Mouse (Mus musculus) stomach, embryonic 16.5 days (tissue): ENCODE data around the gene Golga1. TPM values are rescaled to one million over a fixed set of nuclear protein-coding genes. Genes with fewer than 3 reads are reported as not detected.
A peak's percentile ranks its signal among the peaks of the same experiment; 100 is the strongest.

Experiments
- ATAC-seq: fragments of 200-750 bp; cut with Nextera tagmentation; 2 replicates; pipeline ENCODE4 v1.8.0; 2017; ENCODE audit warnings: moderate number of reproducible peaks, moderate TSS enrichment; ENCODE audit not compliant: insufficient read depth, low FRiP score
- H3K27ac ChIP-seq: fragments of 300-500 bp; sonication (generic); 2 replicates; pipeline ENCODE4 v1.5.1; 2014; ENCODE audit warnings: low read length
- H3K27me3 ChIP-seq: fragments of 300-500 bp; sonication (generic); 2 replicates; pipeline ENCODE4 v1.6.1; 2014; ENCODE audit warnings: low read length, control low read depth, mixed read lengths; ENCODE audit not compliant: control insufficient read depth, insufficient read depth
- H3K36me3 ChIP-seq: fragments of 300-500 bp; sonication (generic); 2 replicates; pipeline ENCODE4 v1.6.1; 2014; ENCODE audit warnings: low read length; ENCODE audit not compliant: control insufficient read depth, insufficient read depth
- H3K4me1 ChIP-seq: fragments of 300-500 bp; sonication (generic); 2 replicates; pipeline ENCODE4 v1.6.1; 2014; ENCODE audit warnings: low read length, control low read depth, mixed read lengths; ENCODE audit not compliant: control insufficient read depth, insufficient read depth
- H3K4me2 ChIP-seq: fragments of 300-500 bp; sonication (generic); 2 replicates; pipeline ENCODE4 v1.6.1; 2014; ENCODE audit warnings: low read depth, low read length, mixed read lengths
- H3K4me3 ChIP-seq: fragments of 300-500 bp; sonication (generic); replicated peaks from 2 replicates; pipeline ENCODE4 v1.5.1; 2014; ENCODE audit warnings: mild to moderate bottlenecking, low read length
- H3K9ac ChIP-seq: fragments of 300-500 bp; sonication (generic); 2 replicates; pipeline ENCODE4 v1.6.1; 2014; ENCODE audit warnings: low read length
- H3K9me3 ChIP-seq: fragments of 300-500 bp; sonication (generic); replicated peaks from 2 replicates; pipeline ENCODE4 v1.6.1; 2016; ENCODE audit warnings: low read length, control low read depth; ENCODE audit not compliant: control insufficient read depth
- WGBS: fragments of 180-500 bp; shearing (Covaris S2); extraction: QIAGEN DNeasy Blood & Tissue Kit; methylation state at CpG from one replicate; pipeline ENCODE4 v1.1.7; 2014; 5-methylcytosine and 5-hydroxymethylcytosine counted together
- polyA plus RNA-seq: library from polyadenylated mRNA; unstranded; fragments of >200 nt; fragmentation: Nextera tagmentation; extraction: Ambion mirVana; gene quantifications from 2 replicates; pipeline ENCODE4 v1.2.1, GENCODE M21; 2015

The Golga1 gene
- polyA plus RNA-seq, 1 experiment from 2014 or later = 31.2 TPM

GRCm38 (mm10) chr2:38987803-38988510 is 77.4 kb downstream of the Golga1 start:
- no peak for ATAC-seq
- 68% methylated on average over 6 of the region's 6 CpGs for WGBS
- Histone ChIP-seq H3K4me3 (no peak overlapping the region), H3K4me1 (peaks cover 15% of the 10 kb centered on the region), H3K4me2 (no peak overlapping the region), H3K9me3 (no peaks in the 10 kb centered on the region), H3K9ac (no peak overlapping the region; the same call in 1 of the 2 replicates), H3K27ac (peak overlapping the region; percentile 79), H3K27me3 (no peaks in the 10 kb centered on the region), H3K36me3 (no peaks in the 10 kb centered on the region)

GRCm38 (mm10) chr2:38987371-38987770 is 78.0 kb downstream of the Golga1 start:
- peaks cover 11% of the 10 kb centered on the region for H3K4me1 ChIP-seq
- WGBS = 55% methylated on average over 1 of the region's 1 CpGs
- no peaks in the 10 kb centered on the region for H3K36me3 ChIP-seq
- no peak; the same call in 1 of the 2 replicates for ATAC-seq
- H3K9me3 ChIP-seq = no peaks in the 10 kb centered on the region
- H3K27ac ChIP-seq = peak overlapping the region; percentile 79; the same call in 1 of the 2 replicates
- no peak overlapping the region for H3K9ac ChIP-seq
- H3K4me2 ChIP-seq = no peak overlapping the region
- H3K4me3 ChIP-seq = no peak overlapping the region
- H3K27me3 ChIP-seq = no peaks in the 10 kb centered on the region

- H3K27me3 ChIP-seq = no peaks in the 10 kb centered on the region
- H3K9ac ChIP-seq = no peak overlapping the region
- H3K9me3 ChIP-seq = no peaks in the 10 kb centered on the region
- no peak overlapping the region for H3K4me2 ChIP-seq
- H3K36me3 ChIP-seq = no peaks in the 10 kb centered on the region
- no peak overlapping the region for H3K4me3 ChIP-seq
- no peak for ATAC-seq
- peaks cover 7% of the 10 kb centered on the region for H3K4me1 ChIP-seq
- WGBS = 78% methylated on average over 3 of the region's 3 CpGs
- H3K27ac ChIP-seq = no peak overlapping the region
These were observed 78.8 kb downstream of the Golga1 start for GRCm38 (mm10) chr2:38986580-38986979.

- Histone ChIP-seq H3K4me2 (no peak overlapping the region), H3K9me3 (no peaks in the 10 kb centered on the region), H3K4me1 (peaks cover 7% of the 10 kb centered on the region), H3K4me3 (no peak overlapping the region), H3K27ac (no peak overlapping the region), H3K36me3 (no peaks in the 10 kb centered on the region), H3K27me3 (no peaks in the 10 kb centered on the region), H3K9ac (no peak overlapping the region)
- WGBS = 93% methylated on average over 2 of the region's 2 CpGs
- ATAC-seq = no peak
These were observed 81.9 kb downstream of the Golga1 start for GRCm38 (mm10) chr2:38983456-38983855.

GRCm38 (mm10) chr2:38977837-38978236 is 87.5 kb downstream of the Golga1 start:
- H3K36me3 ChIP-seq = no peaks in the 10 kb centered on the region
- no peak overlapping the region for H3K9ac ChIP-seq
- H3K9me3 ChIP-seq = no peaks in the 10 kb centered on the region
- H3K4me1 ChIP-seq = no peaks in the 10 kb centered on the region
- H3K4me2 ChIP-seq = no peak overlapping the region
- H3K27me3 ChIP-seq = no peaks in the 10 kb centered on the region
- H3K27ac ChIP-seq = no peak overlapping the region
- 73% methylated on average over 4 of the region's 4 CpGs for WGBS
- H3K4me3 ChIP-seq = no peak overlapping the region
- ATAC-seq = no peak

- ATAC-seq = no peak
- no peak overlapping the region for H3K4me2 ChIP-seq
- H3K9ac ChIP-seq = no peak overlapping the region
- no peaks in the 10 kb centered on the region for H3K36me3 ChIP-seq
- H3K9me3 ChIP-seq = no peaks in the 10 kb centered on the region
- H3K27ac ChIP-seq = no peak overlapping the region
- WGBS = 79% methylated on average over 20 of the region's 21 CpGs
- H3K27me3 ChIP-seq = no peaks in the 10 kb centered on the region
- no peaks in the 10 kb centered on the region for H3K4me1 ChIP-seq
- H3K4me3 ChIP-seq = no peak overlapping the region
These were observed 89.2 kb downstream of the Golga1 start for GRCm38 (mm10) chr2:38975941-38976805.

- Histone ChIP-seq H3K9ac (no peak overlapping the region), H3K4me2 (no peak overlapping the region), H3K27ac (no peak overlapping the region), H3K36me3 (no peaks in the 10 kb centered on the region), H3K4me3 (no peak overlapping the region), H3K9me3 (no peaks in the 10 kb centered on the region), H3K27me3 (no peaks in the 10 kb centered on the region), H3K4me1 (no peaks in the 10 kb centered on the region)
- WGBS = 72% methylated on average over 3 of the region's 3 CpGs
- ATAC-seq = no peak
These were observed 90.2 kb downstream of the Golga1 start for GRCm38 (mm10) chr2:38975181-38975580.

GRCm38 (mm10) chr2:38974171-38974570 is 91.2 kb downstream of the Golga1 start:
- no peaks in the 10 kb centered on the region for H3K36me3 ChIP-seq
- no peak overlapping the region for H3K9ac ChIP-seq
- 42% methylated on average over 2 of the region's 2 CpGs for WGBS
- ATAC-seq = no peak
- H3K4me1 ChIP-seq = no peaks in the 10 kb centered on the region
- no peak overlapping the region for H3K4me3 ChIP-seq
- H3K4me2 ChIP-seq = no peak overlapping the region
- no peaks in the 10 kb centered on the region for H3K27me3 ChIP-seq
- H3K9me3 ChIP-seq = no peaks in the 10 kb centered on the region
- H3K27ac ChIP-seq = no peak overlapping the region

GRCm38 (mm10) chr2:38973701-38974100 is 91.6 kb downstream of the Golga1 start:
- ATAC-seq = no peak
- WGBS = 71% methylated on average over 7 of the region's 7 CpGs
- no peak overlapping the region for H3K9ac ChIP-seq
- no peaks in the 10 kb centered on the region for H3K4me1 ChIP-seq
- H3K27me3 ChIP-seq = no peaks in the 10 kb centered on the region
- H3K27ac ChIP-seq = no peak overlapping the region
- no peak overlapping the region for H3K4me3 ChIP-seq
- no peaks in the 10 kb centered on the region for H3K36me3 ChIP-seq
- no peak overlapping the region for H3K4me2 ChIP-seq
- H3K9me3 ChIP-seq = no peaks in the 10 kb centered on the region
